Mouse (Mus musculus) adrenal gland, adult (tissue): ENCODE measurements around the gene Zap70.

Experiments used
- DNase-seq, 2 experiments: peaks; one replicate each; pipeline ENCODE4 v3.0.0; 2022 to 2023; ENCODE audit warnings: low spot score in 1 of 2; ENCODE audit not compliant: inconsistent age in 2 of 2

The Zap70 gene

DNA sequence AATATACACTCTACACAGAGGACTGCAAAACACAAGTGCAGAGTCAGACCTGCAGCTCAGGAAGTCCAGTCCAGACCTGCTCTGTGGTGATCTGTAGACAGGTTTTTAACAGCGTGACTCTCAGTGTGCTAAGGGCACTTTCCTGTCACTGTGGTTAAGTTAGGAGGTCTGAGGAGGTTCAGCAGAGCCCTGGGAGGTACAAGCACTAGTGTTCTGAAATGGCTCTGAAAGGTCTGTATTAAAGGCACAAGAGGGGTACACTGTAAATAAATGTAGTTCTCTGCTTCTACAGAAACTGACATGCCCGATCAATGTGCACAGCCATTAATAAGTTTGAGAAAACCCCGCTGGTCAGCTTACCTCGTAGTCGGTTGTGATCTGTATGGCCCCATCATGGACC is 62.8 kb downstream of the Zap70 start:
- no peak for DNase-seq

DNA sequence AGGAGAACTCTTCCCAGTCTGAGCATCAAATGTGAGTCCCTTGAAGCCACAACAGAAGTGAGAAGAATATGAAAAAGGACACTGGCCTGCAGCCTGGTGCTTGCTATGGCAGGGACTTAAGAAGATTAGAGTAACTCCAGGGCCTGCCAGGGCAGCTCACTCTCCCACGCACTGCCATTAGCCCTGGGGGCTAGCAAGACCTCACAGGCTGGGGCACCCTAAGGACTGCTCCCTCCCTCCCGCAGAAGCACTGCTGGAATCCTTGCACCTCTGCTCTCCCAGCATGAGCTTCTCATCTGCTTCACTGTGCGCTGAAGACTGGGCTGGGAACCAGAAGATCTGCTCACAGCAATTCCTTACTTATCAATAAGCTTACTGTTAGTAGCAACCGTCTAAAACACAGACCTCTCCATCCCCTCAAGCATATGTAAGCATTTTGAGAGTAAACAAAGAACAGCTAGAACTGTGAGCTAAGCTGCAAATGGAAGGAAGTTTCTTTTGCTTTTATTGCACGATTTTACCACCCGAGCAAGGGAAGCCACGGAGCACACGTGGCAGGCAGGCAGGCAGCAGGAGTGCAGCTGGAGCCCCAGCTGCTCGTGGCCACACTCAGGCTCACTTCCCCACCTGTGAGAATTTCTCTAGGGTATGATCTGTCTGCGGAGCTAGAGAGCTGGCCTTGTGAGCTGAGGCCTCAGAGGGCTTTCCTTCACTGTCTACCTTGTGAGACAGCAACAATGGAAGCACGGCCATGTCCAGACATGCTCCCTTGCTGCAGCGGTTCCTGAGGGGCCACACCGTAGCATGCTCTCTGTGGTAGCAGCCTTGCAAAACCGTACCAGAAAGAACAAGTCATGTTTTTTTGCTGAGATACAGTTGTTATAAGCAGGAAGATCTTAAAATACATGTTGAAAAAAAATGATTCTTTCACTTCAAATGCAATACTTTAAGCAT is 69.6 kb downstream of the Zap70 start:
- DNase-seq = no peak
